Mouse (Mus musculus) intestine, postnatal 0 days (tissue): ENCODE measurements around the gene Smim23. TPM values are rescaled to one million over a fixed set of nuclear protein-coding genes. Genes with fewer than 3 reads are reported as not detected.

Experiments
- ATAC-seq: fragments of 200-750 bp; cut with Nextera tagmentation; 2 replicates; pipeline ENCODE4 v1.8.0; 2017; ENCODE audit warnings: mild to moderate bottlenecking, moderate TSS enrichment, moderate library complexity
- H3K27ac ChIP-seq: fragments of 300-500 bp; sonication (generic); 2 replicates; pipeline ENCODE4 v1.5.1; 2014; ENCODE audit warnings: mild to moderate bottlenecking, low read depth, low read length, moderate library complexity
- H3K27me3 ChIP-seq: fragments of 300-500 bp; sonication (generic); replicated peaks from 2 replicates; pipeline ENCODE4 v1.6.1; 2014; ENCODE audit warnings: low read length, mixed read lengths; ENCODE audit not compliant: control insufficient read depth, insufficient read depth
- H3K36me3 ChIP-seq: fragments of 300-500 bp; sonication (generic); 2 replicates; pipeline ENCODE4 v1.6.1; 2014; ENCODE audit warnings: mild to moderate bottlenecking, moderate library complexity; ENCODE audit not compliant: control insufficient read depth, insufficient read depth
- H3K4me1 ChIP-seq: fragments of 300-500 bp; sonication (generic); replicated peaks from 2 replicates; pipeline ENCODE4 v1.6.1; 2014; ENCODE audit warnings: antibody characterized with exemption, low read length, mixed read lengths; ENCODE audit not compliant: control insufficient read depth, insufficient read depth
- H3K4me2 ChIP-seq: fragments of 300-500 bp; sonication (generic); replicated peaks from 2 replicates; pipeline ENCODE4 v1.6.1; 2014; ENCODE audit warnings: low read depth, mild to moderate bottlenecking, moderate library complexity
- H3K4me3 ChIP-seq: fragments of 300-500 bp; sonication (generic); 2 replicates; pipeline ENCODE4 v1.5.1; 2014; ENCODE audit warnings: low read depth, low read length
- H3K9ac ChIP-seq: fragments of 300-500 bp; sonication (generic); 2 replicates; pipeline ENCODE4 v1.6.1; 2014; ENCODE audit warnings: mild to moderate bottlenecking, low read depth, low read length
- H3K9me3 ChIP-seq: fragments of 300-500 bp; sonication (generic); 2 replicates; pipeline ENCODE4 v1.6.1; 2016; ENCODE audit warnings: mixed run types; ENCODE audit not compliant: control insufficient read depth
- CTCF ChIP-seq: sonication (generic); IDR thresholded peaks from 2 replicates; pipeline ENCODE4 v1.5.1; 2016; ENCODE audit warnings: low read depth, mild to moderate bottlenecking, control low read depth, antibody characterized with exemption, moderate library complexity
- WGBS: fragments of 180-500 bp; shearing (Covaris S2); extraction: QIAGEN DNeasy Blood & Tissue Kit; methylation state at CpG from one replicate; pipeline ENCODE4 v1.1.7; 2014; 5-methylcytosine and 5-hydroxymethylcytosine counted together
- polyA plus RNA-seq: library from polyadenylated mRNA; unstranded; fragments of >200 nt; fragmentation: Nextera tagmentation; extraction: Ambion mirVana; gene quantifications from 2 replicates; pipeline ENCODE4 v1.2.1, GENCODE M21; 2015

Smim23 gene
- not detected in 2 replicates for polyA plus RNA-seq

DNA sequence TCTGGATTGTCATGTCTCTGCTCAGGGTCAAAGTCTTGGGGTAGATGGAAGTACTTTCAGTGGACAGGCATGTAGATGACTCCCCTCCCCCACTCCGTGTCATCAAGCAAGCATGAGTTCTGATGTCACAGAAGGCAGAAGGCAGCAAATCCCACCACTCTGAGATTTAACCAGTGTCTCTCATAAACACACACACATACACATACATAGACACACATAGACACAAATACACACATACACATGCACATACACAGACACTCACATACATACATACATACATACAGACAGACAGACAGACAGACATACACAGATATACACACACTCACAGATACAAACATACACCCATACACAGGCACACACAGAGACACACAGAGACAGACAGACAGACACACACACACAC lies at the start of gene Smim23:
Smim23 (minus strand) TSS at position 101 of the 400 bp plus-strand sequence.
- WGBS = 88% methylated on average over 1 of the region's 1 CpGs
- TF ChIP-seq CTCF = no peak
- Histone ChIP-seq H3K4me2 (no peak within 1 kb of the TSS), H3K4me1 (no peaks in the 10 kb centered on the region), H3K36me3 (no peaks in the 10 kb centered on the region), H3K27me3 (no peaks in the 10 kb centered on the region), H3K9me3 (no peaks in the 10 kb centered on the region), H3K9ac (no peak within 1 kb of the TSS), H3K27ac (no peak within 1 kb of the TSS), H3K4me3 (no peak within 1 kb of the TSS)
- no peak for ATAC-seq

DNA sequence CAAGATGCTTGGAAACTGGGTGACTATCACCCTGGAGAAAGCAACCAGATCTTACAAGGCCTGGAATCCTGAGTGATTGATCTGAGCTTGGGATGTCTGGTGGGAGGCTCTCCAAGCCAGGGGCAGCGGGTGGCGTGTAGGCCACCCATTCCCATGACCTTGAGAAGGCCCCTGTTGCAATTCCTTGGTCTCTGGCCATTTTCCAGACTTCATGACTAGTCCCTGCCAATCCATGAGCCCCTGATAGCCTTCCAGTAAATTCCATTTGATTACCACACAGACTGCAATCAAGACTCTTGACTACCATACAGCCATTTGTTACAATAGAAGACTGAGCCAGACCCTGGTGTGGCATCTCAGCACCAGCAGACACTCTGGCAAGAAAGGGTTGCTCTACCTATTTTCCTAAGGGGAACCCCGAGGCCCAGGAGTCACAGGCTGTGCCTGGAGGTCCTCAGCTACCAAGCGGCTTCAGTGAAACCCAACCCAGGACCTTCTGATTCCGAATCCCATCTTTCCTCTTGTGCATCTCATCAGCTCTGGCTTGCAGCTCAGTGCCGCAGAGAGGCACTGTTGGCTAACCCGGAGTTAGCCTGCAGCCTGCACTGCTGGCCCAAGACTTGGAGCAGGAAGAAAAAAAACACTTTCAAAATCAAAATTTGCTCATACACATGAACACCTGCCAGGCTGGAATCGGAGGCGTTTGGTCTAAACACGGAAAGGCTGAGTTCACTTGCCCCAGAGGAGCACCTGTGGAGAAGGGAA lies 44.4 kb upstream of the Smim23 start:
- no peak overlapping the region for H3K27ac ChIP-seq
- H3K36me3 ChIP-seq = no peaks in the 10 kb centered on the region
- no peak overlapping the region for H3K4me2 ChIP-seq
- no peaks in the 10 kb centered on the region for H3K4me1 ChIP-seq
- no peak for TF ChIP-seq CTCF
- no peaks in the 10 kb centered on the region for H3K27me3 ChIP-seq
- ATAC-seq = no peak
- 79% methylated on average over 10 of the region's 10 CpGs for WGBS
- no peak overlapping the region for H3K4me3 ChIP-seq
- no peak overlapping the region for H3K9ac ChIP-seq
- no peaks in the 10 kb centered on the region for H3K9me3 ChIP-seq

DNA sequence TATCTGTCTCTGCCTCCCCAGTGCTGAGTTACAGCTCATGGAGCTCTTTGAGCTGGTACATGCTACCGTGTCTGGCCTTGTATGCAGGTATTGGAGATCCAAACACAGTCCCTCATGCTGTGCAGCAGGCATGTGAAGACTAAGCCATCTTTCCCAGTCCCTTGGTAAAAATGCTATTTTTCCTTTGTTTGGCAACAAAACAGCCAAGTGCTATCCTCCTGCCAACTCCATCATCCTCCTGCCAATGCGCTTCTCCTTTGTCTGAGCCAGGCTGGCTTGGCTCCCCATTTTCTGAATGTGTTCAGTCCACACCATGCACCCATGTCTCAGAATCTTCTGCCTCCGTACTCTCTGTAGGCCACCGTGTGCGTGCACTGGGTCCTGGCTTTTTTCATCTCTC lies 40.2 kb upstream of the Smim23 start:
- TF ChIP-seq CTCF = no peak
- Histone ChIP-seq H3K4me2 (no peak overlapping the region), H3K27me3 (no peaks in the 10 kb centered on the region), H3K9me3 (no peaks in the 10 kb centered on the region), H3K9ac (no peak overlapping the region), H3K36me3 (no peaks in the 10 kb centered on the region), H3K4me3 (no peak overlapping the region), H3K4me1 (no peaks in the 10 kb centered on the region), H3K27ac (no peak overlapping the region)
- 81% methylated on average over 5 of the region's 5 CpGs for WGBS
- ATAC-seq = no peak

DNA sequence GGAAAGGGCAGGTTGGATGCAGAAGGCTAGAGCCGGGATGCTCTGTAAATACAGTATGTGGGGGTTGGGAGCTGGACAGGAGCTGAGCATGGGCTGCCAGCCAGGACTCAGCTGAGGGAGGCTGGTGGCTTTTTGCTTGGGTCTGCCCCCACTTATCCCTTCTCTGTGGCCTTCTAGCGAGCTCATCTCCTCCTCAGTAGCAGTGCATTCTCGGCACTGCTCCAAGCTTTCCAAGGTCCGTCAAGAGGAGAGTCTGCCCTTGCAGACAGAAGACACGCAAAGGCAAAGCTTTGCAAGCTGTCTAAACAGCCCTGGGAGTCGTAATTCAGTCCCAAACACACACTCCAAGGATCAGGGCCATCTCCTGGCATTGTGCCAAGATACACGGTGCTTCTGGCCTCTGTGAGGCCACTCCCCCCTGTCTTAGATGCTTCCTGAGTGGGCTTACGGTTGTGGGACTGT lies 33.0 kb upstream of the Smim23 start:
- no peak for TF ChIP-seq CTCF
- no peak overlapping the region for H3K4me2 ChIP-seq

DNA sequence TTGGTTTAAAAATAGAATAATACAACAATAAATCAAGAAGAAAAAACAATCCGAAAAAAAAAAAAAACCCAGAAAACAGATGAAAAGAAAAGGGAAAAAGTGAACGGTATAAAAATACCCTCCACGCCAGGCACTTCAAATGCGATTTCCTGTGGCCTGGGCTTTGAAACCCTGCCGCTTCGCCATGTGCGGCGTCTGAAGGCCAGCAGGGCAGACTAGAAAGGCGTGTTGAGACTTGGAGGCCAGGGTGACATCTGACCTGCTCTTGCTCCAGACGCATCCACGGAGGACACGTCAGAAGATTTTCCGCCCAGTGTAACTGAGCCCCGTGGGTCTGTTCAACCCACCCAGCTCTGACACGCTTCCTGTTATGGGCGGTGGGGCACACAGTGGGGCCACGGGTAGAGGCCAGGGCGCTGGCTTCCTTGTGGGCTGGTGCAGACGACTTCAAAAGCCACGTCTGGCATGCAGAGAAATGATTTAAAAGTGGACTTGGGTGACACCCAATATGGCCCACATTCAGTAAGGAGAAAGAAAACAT lies 22.3 kb upstream of the Smim23 start:
- no peak for ATAC-seq
- H3K9ac ChIP-seq = no peak overlapping the region
- no peak overlapping the region for H3K4me2 ChIP-seq
- no peak for TF ChIP-seq CTCF
- WGBS = 68% methylated on average over 20 of the region's 20 CpGs
- H3K36me3 ChIP-seq = no peaks in the 10 kb centered on the region
- no peaks in the 10 kb centered on the region for H3K9me3 ChIP-seq
- no peaks in the 10 kb centered on the region for H3K4me1 ChIP-seq
- H3K27ac ChIP-seq = no peak overlapping the region
- no peaks in the 10 kb centered on the region for H3K27me3 ChIP-seq
- H3K4me3 ChIP-seq = no peak overlapping the region

More for the DNA sequence above, 33.0 kb upstream of the Smim23 start:
- H3K9ac ChIP-seq = no peak overlapping the region
- H3K9me3 ChIP-seq = no peaks in the 10 kb centered on the region
- H3K36me3 ChIP-seq = no peaks in the 10 kb centered on the region
- ATAC-seq = no peak
- H3K4me3 ChIP-seq = no peak overlapping the region
- no peaks in the 10 kb centered on the region for H3K27me3 ChIP-seq
- WGBS = 10% methylated on average over 8 of the region's 8 CpGs
- no peaks in the 10 kb centered on the region for H3K4me1 ChIP-seq
- H3K27ac ChIP-seq = no peak overlapping the region; the same call in 1 of the 2 replicates

GRCm38 (mm10) chr11:32841169-32841568 lies 16.8 kb upstream of the Smim23 start:
- Histone ChIP-seq H3K36me3 (no peaks in the 10 kb centered on the region), H3K27me3 (no peaks in the 10 kb centered on the region), H3K4me3 (no peak overlapping the region), H3K9me3 (no peaks in the 10 kb centered on the region; the same call in 1 of the 2 replicates), H3K9ac (no peak overlapping the region), H3K27ac (no peak overlapping the region), H3K4me2 (no peak overlapping the region), H3K4me1 (no peaks in the 10 kb centered on the region)
- TF ChIP-seq CTCF = no peak
- ATAC-seq = no peak
- WGBS = 70% methylated on average over 5 of the region's 5 CpGs
